Mouse (Mus musculus): ENCODE measurements around the gene Tkt. TPM values are rescaled to one million over a fixed set of nuclear protein-coding genes. Genes with fewer than 3 reads are reported as not detected.
A peak's percentile ranks its signal among the peaks of the same experiment; 100 is the strongest.

The Tkt gene
- 197 and 213 TPM in 2 replicates for polyA plus RNA-seq (2015; fragmentation: Nextera tagmentation; extraction: Ambion mirVana)

DNA sequence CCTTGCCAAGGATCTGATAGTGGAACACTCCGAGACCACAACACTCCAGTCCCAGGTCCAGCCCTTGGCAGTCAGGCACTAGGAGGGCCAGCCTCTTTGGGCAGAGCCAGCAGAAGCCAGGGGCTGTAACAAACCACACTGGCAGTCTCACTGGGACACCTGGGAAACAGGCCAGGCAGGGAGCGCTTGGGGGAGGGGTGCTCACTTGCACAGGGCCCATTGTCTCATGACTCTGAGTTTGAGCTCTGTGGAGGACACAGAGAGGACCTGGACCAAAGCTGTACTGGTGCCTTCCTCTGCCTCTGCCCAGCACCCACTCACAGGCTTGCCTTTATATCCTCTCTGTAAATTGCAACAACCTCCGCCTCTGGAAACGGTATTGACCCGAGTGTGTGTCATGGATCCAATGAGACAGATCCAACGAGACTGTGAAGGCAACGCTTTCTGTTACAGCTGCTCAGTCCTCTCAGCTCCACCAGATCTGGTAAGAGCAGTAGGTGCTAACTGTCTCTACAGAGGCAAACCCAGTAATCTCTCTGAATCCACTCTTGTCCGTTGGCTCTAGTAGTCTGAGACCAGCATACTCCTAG, at the start of gene Tkt:
Tkt (plus strand) TSS at position 229 of the 590 bp plus-strand sequence.
- Histone ChIP-seq H3K36me3 (no peaks in the 10 kb centered on the region), H3K27ac (replicated peaks) (peak within 1 kb of the TSS; percentile 96), H3K4me3 (peak within 1 kb of the TSS; percentile 79), H3K9me3 (no peaks in the 10 kb centered on the region), H3K27me3 (no peaks in the 10 kb centered on the region), H3K4me2 (peak within 1 kb of the TSS; percentile 93), H3K4me1 (replicated peaks) (peaks cover 35% of the 10 kb centered on the region), H3K9ac (peak within 1 kb of the TSS; percentile 93)
- WGBS = 18% methylated on average over 8 of the region's 8 CpGs
- peak; percentile 13 for ATAC-seq (ENCODE audit: low read depth)

DNA sequence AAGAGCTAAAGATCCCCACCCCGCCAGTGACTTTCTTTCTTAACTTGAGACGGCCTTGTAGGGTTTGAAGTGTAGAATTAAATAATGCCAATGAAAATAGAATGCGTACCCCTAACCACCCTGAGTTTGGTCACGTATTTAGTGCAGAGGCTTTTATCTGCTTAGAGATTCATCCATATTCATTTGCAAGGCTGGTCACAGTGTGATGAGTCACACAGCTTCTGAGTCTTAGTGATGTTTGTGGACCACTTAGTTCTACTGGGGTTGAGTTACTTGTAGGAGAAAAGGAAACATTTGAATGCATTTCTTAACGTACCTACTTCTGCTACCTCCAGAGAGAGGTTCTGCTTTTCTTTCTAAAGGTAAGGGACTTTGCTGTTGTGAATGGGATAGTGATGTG, 43.2 kb upstream of the Tkt start:
- H3K4me3 ChIP-seq = no peak overlapping the region
- H3K36me3 ChIP-seq = peaks cover 62% of the 10 kb centered on the region
- H3K9me3 ChIP-seq = no peaks in the 10 kb centered on the region
- no peak overlapping the region for H3K27ac ChIP-seq (replicated peaks)
- 87% methylated on average over 5 of the region's 5 CpGs for WGBS
- H3K4me1 ChIP-seq (replicated peaks) = no peaks in the 10 kb centered on the region
- no peak for ATAC-seq (ENCODE audit: low read depth)
- no peak overlapping the region for H3K4me2 ChIP-seq
- H3K9ac ChIP-seq = no peak overlapping the region
- no peaks in the 10 kb centered on the region for H3K27me3 ChIP-seq

DNA sequence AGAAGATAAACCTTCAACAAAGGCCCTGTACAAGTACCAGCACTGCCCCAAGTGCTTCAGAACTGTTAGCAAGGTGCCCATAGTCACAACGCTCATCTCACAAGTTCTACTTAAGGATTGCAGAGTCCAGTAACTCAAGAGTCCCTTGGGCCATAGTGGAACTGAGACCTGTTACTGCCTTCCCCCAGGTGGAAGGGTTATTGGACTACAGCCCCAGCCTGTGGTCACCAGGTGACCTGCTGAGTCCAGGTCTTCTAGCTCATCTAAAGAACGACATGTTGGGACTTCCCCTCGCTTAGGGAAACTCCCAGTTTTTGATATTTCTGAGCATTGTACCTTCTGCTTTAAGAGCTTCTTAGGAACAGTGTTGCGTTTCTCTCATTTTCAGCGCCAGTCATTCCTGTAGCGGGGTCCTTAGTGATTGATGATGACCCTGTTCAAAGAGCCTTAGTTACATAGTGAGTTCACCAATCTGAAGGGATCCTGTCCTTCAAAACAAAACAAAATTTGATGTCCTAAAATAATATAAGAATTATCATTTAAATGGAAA, 37.9 kb upstream of the Tkt start:
- Histone ChIP-seq H3K27me3 (no peaks in the 10 kb centered on the region), H3K9ac (no peak overlapping the region), H3K4me3 (no peak overlapping the region), H3K4me1 (replicated peaks) (no peaks in the 10 kb centered on the region), H3K4me2 (no peak overlapping the region), H3K36me3 (peaks cover 68% of the 10 kb centered on the region), H3K27ac (replicated peaks) (no peak overlapping the region), H3K9me3 (no peaks in the 10 kb centered on the region)
- ATAC-seq (ENCODE audit: low read depth) = no peak
- 92% methylated on average over 6 of the region's 6 CpGs for whole genome bisulfite sequencing

DNA sequence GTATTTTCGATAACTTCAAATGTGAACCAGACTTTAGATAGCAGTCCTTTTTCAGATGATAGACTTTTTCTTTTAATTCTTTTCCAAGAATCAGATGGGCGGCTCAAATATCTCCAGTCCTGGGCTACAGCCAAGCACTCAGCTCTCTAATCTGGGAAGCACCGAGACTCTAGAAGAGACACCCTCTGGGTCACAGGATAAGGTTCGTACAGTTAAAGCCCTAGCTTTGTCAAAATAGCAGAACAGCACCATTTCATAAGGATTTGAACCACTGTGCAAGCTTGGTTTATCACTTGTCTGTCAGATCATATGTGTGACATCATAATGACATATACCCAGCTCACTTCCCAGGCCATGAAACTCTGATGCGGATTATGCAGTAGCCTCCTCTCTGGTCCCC, 35.3 kb upstream of the Tkt start:
- Histone ChIP-seq H3K27ac (replicated peaks) (no peak overlapping the region), H3K4me3 (no peak overlapping the region), H3K4me2 (no peak overlapping the region), H3K9ac (no peak overlapping the region), H3K36me3 (peaks cover 51% of the 10 kb centered on the region), H3K4me1 (replicated peaks) (no peaks in the 10 kb centered on the region), H3K27me3 (no peaks in the 10 kb centered on the region), H3K9me3 (no peaks in the 10 kb centered on the region)
- ATAC-seq (ENCODE audit: low read depth) = no peak
- 90% methylated on average over 5 of the region's 5 CpGs for WGBS

DNA sequence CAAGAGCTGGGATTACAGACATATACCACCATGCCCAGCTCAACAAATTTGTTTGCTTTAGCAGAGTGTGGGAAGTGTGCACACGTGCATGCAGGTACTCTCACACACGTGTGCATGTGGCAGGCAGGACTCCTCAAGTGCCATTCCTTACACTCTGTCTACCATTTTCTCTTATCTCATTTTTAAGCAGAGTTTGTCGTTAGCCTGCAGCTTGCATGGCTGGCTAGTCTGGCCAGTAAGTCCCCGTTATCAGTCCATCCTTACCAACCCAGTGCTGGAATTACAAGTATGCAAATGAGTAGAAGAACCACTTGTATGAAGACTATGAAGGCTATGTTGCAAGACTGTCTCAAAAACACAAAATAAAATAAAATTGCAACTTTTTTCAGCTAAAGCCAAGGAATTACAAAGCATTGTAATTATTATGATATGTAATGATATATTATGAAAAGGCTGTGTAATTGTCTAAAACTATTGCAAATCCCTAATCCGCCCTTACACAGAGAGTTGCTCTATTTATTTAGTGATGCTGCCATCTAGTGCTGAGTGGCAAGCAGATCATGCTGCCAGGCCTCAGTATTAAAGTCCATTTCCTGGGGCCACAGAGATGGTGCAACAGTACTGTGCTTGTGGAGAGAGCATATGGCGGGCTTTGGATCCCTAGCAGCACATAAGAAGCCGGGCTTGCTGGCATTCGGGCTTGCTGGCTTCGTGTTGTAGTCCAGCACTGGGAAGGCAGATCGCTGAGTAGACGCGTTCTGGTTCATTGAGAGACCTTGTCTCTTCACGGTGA, 32.0 kb upstream of the Tkt start:
- Histone ChIP-seq H3K4me3 (no peak overlapping the region), H3K4me1 (replicated peaks) (no peaks in the 10 kb centered on the region), H3K9me3 (no peaks in the 10 kb centered on the region), H3K27me3 (no peaks in the 10 kb centered on the region), H3K9ac (no peak overlapping the region), H3K4me2 (no peak overlapping the region), H3K27ac (replicated peaks) (no peak overlapping the region), H3K36me3 (peaks cover 58% of the 10 kb centered on the region)
- 90% methylated on average over 13 of the region's 13 CpGs for WGBS
- no peak for ATAC-seq (ENCODE audit: low read depth)

DNA sequence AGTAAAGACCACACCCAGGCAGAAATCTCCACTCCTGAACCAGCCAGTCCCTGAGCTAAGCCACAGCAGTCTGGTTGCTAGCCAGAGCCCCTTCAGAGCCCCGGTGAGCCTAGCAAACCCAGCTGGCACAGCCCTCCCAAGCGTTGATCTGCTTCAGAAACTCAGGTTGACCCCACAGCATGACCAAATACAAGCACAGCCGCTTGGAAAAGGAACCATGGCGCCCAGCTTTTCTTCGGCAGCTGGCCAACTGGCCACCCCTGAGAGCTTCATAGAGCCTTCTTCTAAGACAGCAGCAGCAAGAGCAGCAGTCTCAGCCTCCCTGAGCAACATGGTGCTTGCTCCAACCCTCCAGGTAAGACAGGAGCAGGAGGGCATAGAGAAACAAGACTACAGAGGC, 28.8 kb upstream of the Tkt start:
- Histone ChIP-seq H3K4me3 (no peak overlapping the region), H3K9ac (no peak overlapping the region), H3K9me3 (no peaks in the 10 kb centered on the region), H3K27me3 (no peaks in the 10 kb centered on the region), H3K4me1 (replicated peaks) (no peaks in the 10 kb centered on the region), H3K27ac (replicated peaks) (no peak overlapping the region), H3K36me3 (peaks cover 67% of the 10 kb centered on the region), H3K4me2 (no peak overlapping the region)
- ATAC-seq (ENCODE audit: low read depth) = no peak
- WGBS = 87% methylated on average over 5 of the region's 5 CpGs

DNA sequence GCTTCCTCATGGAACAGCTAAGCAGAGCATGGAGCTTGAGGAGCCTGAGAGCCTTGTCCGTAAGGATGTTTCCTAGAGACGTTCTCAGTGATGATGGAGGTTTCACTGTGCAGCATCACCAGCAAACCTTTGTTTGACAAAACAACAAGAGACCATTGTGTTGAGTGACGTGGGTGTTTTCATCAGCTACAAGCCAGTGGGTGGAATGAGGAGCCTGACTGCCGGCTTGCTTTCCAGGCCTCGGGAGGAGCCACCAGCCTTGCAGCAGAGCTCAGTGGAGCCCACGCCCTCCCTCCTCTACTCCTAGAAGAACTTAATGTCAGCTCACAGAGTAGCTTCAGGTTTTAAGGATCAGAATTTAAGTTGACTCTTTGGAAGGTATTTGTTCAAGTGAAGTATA, 24.8 kb upstream of the Tkt start:
- ATAC-seq (ENCODE audit: low read depth) = no peak
- Histone ChIP-seq H3K4me1 (replicated peaks) (no peaks in the 10 kb centered on the region; the same call in 1 of the 2 replicates), H3K36me3 (peaks cover 86% of the 10 kb centered on the region), H3K9me3 (no peaks in the 10 kb centered on the region), H3K4me2 (no peak overlapping the region), H3K4me3 (no peak overlapping the region), H3K27ac (replicated peaks) (no peak overlapping the region), H3K27me3 (no peaks in the 10 kb centered on the region), H3K9ac (no peak overlapping the region)
- 79% methylated on average over 6 of the region's 6 CpGs for WGBS

DNA sequence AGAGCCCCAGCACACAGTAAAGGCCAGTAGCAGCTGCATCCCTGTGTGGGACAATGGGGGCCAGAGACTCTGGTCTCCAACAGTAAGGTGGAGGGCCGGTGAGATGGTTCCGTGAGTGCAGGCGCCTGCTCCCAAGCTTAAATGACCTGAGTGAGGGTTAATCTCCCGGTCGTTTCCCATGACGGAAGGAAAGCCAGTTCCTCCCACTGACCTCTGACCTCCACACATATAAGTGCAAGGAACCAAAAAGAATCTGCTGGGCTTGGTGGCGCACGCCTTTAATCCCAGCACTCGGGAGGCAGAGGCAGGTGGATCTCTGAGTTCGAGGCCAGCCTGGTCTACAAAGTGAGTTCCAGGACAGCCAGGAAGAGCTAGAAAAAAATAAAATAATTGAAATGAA, 19.8 kb upstream of the Tkt start:
- 87% methylated on average over 10 of the region's 10 CpGs for WGBS
- Histone ChIP-seq H3K4me3 (no peak overlapping the region), H3K4me1 (replicated peaks) (no peaks in the 10 kb centered on the region; the same call in 1 of the 2 replicates), H3K9ac (no peak overlapping the region), H3K4me2 (no peak overlapping the region), H3K36me3 (peaks cover 41% of the 10 kb centered on the region), H3K27me3 (no peaks in the 10 kb centered on the region), H3K9me3 (no peaks in the 10 kb centered on the region), H3K27ac (replicated peaks) (no peak overlapping the region)
- no peak for ATAC-seq (ENCODE audit: low read depth)

DNA sequence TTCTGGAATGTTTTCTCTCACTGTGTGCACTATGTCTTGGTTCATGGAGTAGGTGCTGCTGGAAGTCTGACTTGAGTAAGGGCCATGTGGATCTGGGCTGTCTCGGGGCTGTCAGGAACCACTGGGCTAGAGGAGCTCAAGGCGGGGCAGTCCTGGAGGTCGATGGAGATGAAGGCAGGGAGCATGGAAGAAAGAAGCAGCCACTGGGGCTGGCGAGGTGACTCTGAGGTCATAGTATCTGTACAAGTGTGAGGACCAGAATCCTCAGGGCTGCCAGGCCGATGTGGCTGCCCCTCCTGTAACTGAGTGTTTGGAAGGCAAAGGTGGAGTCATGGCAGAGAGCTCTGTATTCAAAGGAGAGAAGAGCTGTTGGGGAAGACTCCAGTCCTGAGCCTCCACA, 19.2 kb upstream of the Tkt start:
- no peak overlapping the region for H3K4me3 ChIP-seq
- no peaks in the 10 kb centered on the region; the same call in 1 of the 2 replicates for H3K4me1 ChIP-seq (replicated peaks)
- no peak overlapping the region for H3K27ac ChIP-seq (replicated peaks)
- H3K9me3 ChIP-seq = no peaks in the 10 kb centered on the region
- peaks cover 35% of the 10 kb centered on the region for H3K36me3 ChIP-seq
- H3K4me2 ChIP-seq = no peak overlapping the region
- ATAC-seq (ENCODE audit: low read depth) = no peak
- 92% methylated on average over 5 of the region's 5 CpGs for WGBS
- no peak overlapping the region for H3K9ac ChIP-seq
- no peaks in the 10 kb centered on the region for H3K27me3 ChIP-seq

DNA sequence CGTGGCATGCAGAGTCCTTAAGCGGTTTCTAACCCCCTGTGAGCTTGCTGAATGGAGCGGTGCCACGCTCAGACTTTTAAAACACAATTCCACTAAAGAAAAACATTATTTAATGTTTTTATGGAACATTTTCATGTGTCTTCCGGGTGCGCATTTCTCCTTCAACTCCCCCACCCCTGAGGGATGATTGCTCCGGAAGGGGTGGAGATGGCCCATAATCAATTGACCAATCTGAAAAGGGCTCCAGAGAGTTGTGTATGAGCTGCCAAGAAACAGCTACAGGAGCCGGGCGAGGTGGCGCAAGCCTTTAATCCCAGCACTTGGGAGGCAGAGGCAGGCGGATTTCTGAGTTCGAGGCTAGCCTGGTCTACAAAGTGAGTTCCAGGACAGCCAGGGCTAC, 18.7 kb upstream of the Tkt start:
- Histone ChIP-seq H3K36me3 (peaks cover 33% of the 10 kb centered on the region), H3K9me3 (no peaks in the 10 kb centered on the region), H3K4me1 (replicated peaks) (no peaks in the 10 kb centered on the region; the same call in 1 of the 2 replicates), H3K4me2 (no peak overlapping the region), H3K4me3 (no peak overlapping the region), H3K9ac (no peak overlapping the region), H3K27ac (replicated peaks) (no peak overlapping the region), H3K27me3 (no peaks in the 10 kb centered on the region)
- ATAC-seq (ENCODE audit: low read depth) = no peak
- WGBS = 92% methylated on average over 12 of the region's 12 CpGs

DNA sequence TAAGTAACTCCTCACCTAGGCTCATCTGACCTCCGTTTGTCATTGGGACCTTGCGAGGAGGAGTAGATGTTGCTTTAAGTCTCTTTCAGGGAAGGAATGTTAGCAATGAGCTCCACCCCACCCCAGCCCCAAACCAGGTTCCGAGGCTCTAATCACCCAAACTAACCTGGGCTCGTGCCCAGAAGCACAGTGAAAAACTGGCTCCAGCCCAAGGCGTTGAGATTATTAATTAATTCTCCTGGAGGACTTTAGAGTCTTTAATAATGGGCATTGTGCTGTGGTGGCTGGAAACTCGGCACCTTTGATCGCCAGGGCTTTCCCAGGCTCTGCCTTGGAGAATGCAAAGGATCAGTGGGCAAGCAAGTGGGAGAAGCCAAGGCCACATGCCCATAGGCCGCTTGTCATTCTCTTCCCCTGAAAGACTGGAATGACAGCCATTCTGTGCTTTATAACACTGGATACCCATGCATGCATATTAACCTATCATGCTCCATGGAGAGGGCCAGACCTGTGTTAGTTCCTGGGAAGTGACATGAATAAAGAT, 17.4 kb upstream of the Tkt start:
- H3K36me3 ChIP-seq = peaks cover 20% of the 10 kb centered on the region
- H3K4me3 ChIP-seq = no peak overlapping the region
- no peaks in the 10 kb centered on the region for H3K9me3 ChIP-seq
- H3K4me1 ChIP-seq (replicated peaks) = no peaks in the 10 kb centered on the region; the same call in 1 of the 2 replicates
- no peak overlapping the region for H3K9ac ChIP-seq
- no peak overlapping the region for H3K4me2 ChIP-seq
- 66% methylated on average over 8 of the region's 8 CpGs for WGBS
- H3K27ac ChIP-seq (replicated peaks) = no peak overlapping the region
- H3K27me3 ChIP-seq = no peaks in the 10 kb centered on the region
- no peak for ATAC-seq (ENCODE audit: low read depth)

DNA sequence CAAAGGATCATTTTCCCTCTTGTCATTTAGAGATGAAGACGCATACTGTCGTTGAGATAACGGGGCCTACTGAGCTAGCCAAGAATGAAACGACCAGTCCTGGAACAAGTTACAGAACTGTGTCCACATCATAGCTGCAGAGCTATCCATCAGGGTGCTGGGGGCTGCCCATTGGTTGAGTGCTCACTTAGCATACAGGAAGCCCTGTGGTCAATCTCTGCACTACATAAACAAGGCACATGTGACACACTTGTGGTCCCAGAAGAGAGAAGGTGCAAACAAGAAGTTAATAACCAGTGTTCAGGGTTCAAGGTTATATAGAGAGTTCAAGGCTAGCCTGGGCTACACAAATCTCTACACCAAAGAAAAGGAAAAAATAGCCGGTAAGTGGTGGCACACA, 16.7 kb upstream of the Tkt start:
- Histone ChIP-seq H3K27me3 (no peaks in the 10 kb centered on the region), H3K36me3 (peaks cover 14% of the 10 kb centered on the region), H3K4me3 (no peak overlapping the region), H3K4me1 (replicated peaks) (no peaks in the 10 kb centered on the region; the same call in 1 of the 2 replicates), H3K4me2 (no peak overlapping the region), H3K9me3 (no peaks in the 10 kb centered on the region), H3K9ac (no peak overlapping the region), H3K27ac (replicated peaks) (no peak overlapping the region)
- ATAC-seq (ENCODE audit: low read depth) = no peak
- 88% methylated on average over 5 of the region's 5 CpGs for WGBS

Measured in neural tube, embryonic 13.5 days (tissue).